Mouse (Mus musculus): ENCODE data around the gene Nudt4.

DNA sequence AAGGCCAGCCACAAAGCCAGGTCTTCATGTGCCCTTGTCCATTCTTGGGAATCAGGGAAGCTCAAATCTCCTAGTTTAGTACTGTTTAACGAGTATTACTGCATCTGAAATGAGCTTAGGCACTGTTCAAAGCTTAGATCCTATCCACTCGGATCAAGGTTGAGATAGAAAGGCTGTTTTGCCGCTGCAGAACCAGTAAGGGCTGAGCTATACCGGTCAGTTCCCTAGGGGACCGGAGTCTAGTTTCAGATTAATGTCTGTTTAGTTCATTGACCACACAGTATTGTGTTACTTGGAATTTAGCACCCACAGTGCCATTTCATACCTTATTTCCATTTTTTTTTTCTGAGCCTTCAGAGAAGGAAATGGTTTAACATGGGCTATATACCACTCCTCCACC lies 3.6 kb upstream of the Nudt4 start:
- TF ChIP-seq CTCF (IDR thresholded peaks at IDR 0.05 in 2 of 3, conservative IDR thresholded peaks at IDR 0.05 in 1 of 3; ENCODE audit: control insufficient read depth in 1 of 3, insufficient read depth in 1 of 3, low read depth in 2 of 3, low read length in 3 of 3, poor library complexity in 1 of 3, severe bottlenecking in 1 of 3) (no peak), CHD1 (IDR thresholded peaks at IDR 0.05; ENCODE audit: low read depth, low read length) (no peak)

All from MEL (cell line).